Mouse (Mus musculus) CD4-positive helper T cell, adult 2 months (primary cell): ENCODE data around the gene Zbtb18.
"Not testable (repeated sequence)": the region's sequence is repeated elsewhere in the genome, so short reads cannot be mapped to it uniquely, and the experiment has no call there.

Experiments used
- DNase-seq: peaks from one replicate; pipeline ENCODE4 v3.0.0-alpha.2; 2012; ENCODE audit warnings: low read depth, missing footprints, low spot score

The Zbtb18 gene

GRCm38 (mm10) chr1:177447541-177448111 is 5.5 kb downstream of the Zbtb18 start:
- DNase-seq, result no peak

- DNase-seq, result no peak
These were observed 6.0 kb downstream of the Zbtb18 start for GRCm38 (mm10) chr1:177448121-177448561.

- no peak for DNase-seq
These were observed 6.8 kb downstream of the Zbtb18 start for GRCm38 (mm10) chr1:177448921-177449320.

GRCm38 (mm10) chr1:177449857-177450256 is 7.7 kb downstream of the Zbtb18 start:
- DNase-seq, result not testable (repeated sequence)

GRCm38 (mm10) chr1:177451041-177451440 is 8.9 kb downstream of the Zbtb18 start:
- no peak for DNase-seq

- DNase-seq, result no peak
These were observed 9.9 kb downstream of the Zbtb18 start for GRCm38 (mm10) chr1:177451991-177452431.

GRCm38 (mm10) chr1:177452987-177453386 is 10.8 kb downstream of the Zbtb18 start:
- DNase-seq, result no peak

GRCm38 (mm10) chr1:177453806-177454205 is 11.7 kb downstream of the Zbtb18 start:
- DNase-seq, result no peak

- DNase-seq, result no peak
These were observed 12.3 kb downstream of the Zbtb18 start for GRCm38 (mm10) chr1:177454492-177454891.

- DNase-seq, result no peak
These were observed 13.3 kb downstream of the Zbtb18 start for GRCm38 (mm10) chr1:177455466-177455865.

GRCm38 (mm10) chr1:177456208-177456607 is 14.1 kb downstream of the Zbtb18 start:
- no peak for DNase-seq

- DNase-seq, result no peak
These were observed 14.6 kb downstream of the Zbtb18 start for GRCm38 (mm10) chr1:177456772-177457171.

- no peak for DNase-seq
These were observed 15.8 kb downstream of the Zbtb18 start for GRCm38 (mm10) chr1:177457981-177458380.

GRCm38 (mm10) chr1:177458456-177459389 is 16.6 kb downstream of the Zbtb18 start:
- DNase-seq, result no peak

- no peak for DNase-seq
These were observed 17.4 kb downstream of the Zbtb18 start for GRCm38 (mm10) chr1:177459536-177459935.

GRCm38 (mm10) chr1:177467150-177467549 is 25.0 kb downstream of the Zbtb18 start:
- no peak for DNase-seq

- DNase-seq, result no peak
These were observed 26.3 kb downstream of the Zbtb18 start for GRCm38 (mm10) chr1:177468436-177468835.

GRCm38 (mm10) chr1:177470091-177470490 is 27.9 kb downstream of the Zbtb18 start:
- DNase-seq, result no peak

- DNase-seq, result no peak
These were observed 28.8 kb downstream of the Zbtb18 start for GRCm38 (mm10) chr1:177470951-177471350.

GRCm38 (mm10) chr1:177475542-177476197 is 33.5 kb downstream of the Zbtb18 start:
- DNase-seq, result no peak

- DNase-seq, result no peak
These were observed 36.4 kb downstream of the Zbtb18 start for GRCm38 (mm10) chr1:177478578-177478977.

GRCm38 (mm10) chr1:177479356-177480004 is 37.3 kb downstream of the Zbtb18 start:
- no peak for DNase-seq
